Mouse (Mus musculus) embryonic facial prominence, embryonic 15.5 days (tissue): ENCODE measurements around the gene Vmn1r180. TPM values are rescaled to one million over a fixed set of nuclear protein-coding genes. Genes with fewer than 3 reads are reported as not detected.
"Not testable (repeated sequence)": the region's sequence is repeated elsewhere in the genome, so short reads cannot be mapped to it uniquely, and the experiment has no call there.

ENCODE experiments used
- ATAC-seq: fragments of 200-750 bp; cut with Nextera tagmentation; 2 replicates; pipeline ENCODE4 v1.8.0; 2017; ENCODE audit warnings: low read depth, moderate TSS enrichment; ENCODE audit not compliant: insufficient number of reproducible peaks, low FRiP score, low TSS enrichment
- H3K27ac ChIP-seq: fragments of 300-500 bp; sonication (generic); replicated peaks from 2 replicates; pipeline ENCODE4 v1.5.1; 2015; ENCODE audit warnings: mild to moderate bottlenecking, inconsistent platforms
- H3K27me3 ChIP-seq: fragments of 300-500 bp; sonication (generic); 2 replicates; pipeline ENCODE4 v1.6.1; 2015; ENCODE audit warnings: inconsistent platforms
- H3K36me3 ChIP-seq: fragments of 300-500 bp; sonication (generic); 2 replicates; pipeline ENCODE4 v1.6.1; 2015; ENCODE audit warnings: mild to moderate bottlenecking, inconsistent platforms
- H3K4me1 ChIP-seq: fragments of 300-500 bp; sonication (generic); 2 replicates; pipeline ENCODE4 v1.6.1; 2015; ENCODE audit warnings: inconsistent platforms
- H3K4me2 ChIP-seq: fragments of 300-500 bp; sonication (generic); replicated peaks from 2 replicates; pipeline ENCODE4 v1.6.1; 2015; ENCODE audit warnings: mild to moderate bottlenecking, inconsistent platforms
- H3K4me3 ChIP-seq: fragments of 300-500 bp; sonication (generic); replicated peaks from 2 replicates; pipeline ENCODE4 v1.5.1; 2015; ENCODE audit warnings: mild to moderate bottlenecking, inconsistent platforms
- H3K9ac ChIP-seq: fragments of 300-500 bp; sonication (generic); 2 replicates; pipeline ENCODE4 v1.6.1; 2015; ENCODE audit warnings: inconsistent platforms
- H3K9me3 ChIP-seq: fragments of 300-500 bp; sonication (generic); replicated peaks from 2 replicates; pipeline ENCODE4 v1.6.1; 2016; ENCODE audit warnings: inconsistent platforms
- WGBS: fragments of 180-500 bp; shearing (Covaris S2); methylation state at CpG from one replicate; pipeline ENCODE4 v1.1.7; 2015; 5-methylcytosine and 5-hydroxymethylcytosine counted together
- polyA plus RNA-seq: library from polyadenylated mRNA; unstranded; fragments of >200 nt; fragmentation: Nextera tagmentation; extraction: Ambion mirVana; gene quantifications from 2 replicates; pipeline ENCODE4 v1.2.1, GENCODE M21; 2015

Vmn1r180 gene
- polyA plus RNA-seq: not detected in 2 replicates

GRCm38 (mm10) chr7:23950332-23950731 lies at the start of gene Vmn1r180:
Gene Vmn1r180, plus strand, starts transcription at chr7:23950632.
- Histone ChIP-seq H3K27ac (no peak within 1 kb of the TSS), H3K9ac (no peak within 1 kb of the TSS), H3K9me3 (no peaks in the 10 kb centered on the region), H3K27me3 (no peaks in the 10 kb centered on the region), H3K36me3 (no peaks in the 10 kb centered on the region), H3K4me1 (no peaks in the 10 kb centered on the region), H3K4me3 (no peak within 1 kb of the TSS), H3K4me2 (no peak within 1 kb of the TSS)
- ATAC-seq: no peak

GRCm38 (mm10) chr7:23926678-23927077 lies 23.8 kb upstream of the Vmn1r180 start, which contains the start of gene Vmn1r179:
Gene Vmn1r179, plus strand, starts transcription at chr7:23926978.
- H3K4me1 ChIP-seq: no peaks in the 10 kb centered on the region
- no peak within 1 kb of the TSS for H3K4me2 ChIP-seq
- no peaks in the 10 kb centered on the region for H3K9me3 ChIP-seq
- no peak within 1 kb of the TSS for H3K4me3 ChIP-seq
- H3K36me3 ChIP-seq: no peaks in the 10 kb centered on the region
- H3K9ac ChIP-seq: no peak within 1 kb of the TSS
- ATAC-seq: no peak
- WGBS: 35% methylated on average over 2 of the region's 2 CpGs
- H3K27ac ChIP-seq: no peak within 1 kb of the TSS
- H3K27me3 ChIP-seq: no peaks in the 10 kb centered on the region

- H3K9me3 ChIP-seq, H3K4me2 ChIP-seq, H3K27ac ChIP-seq, H3K4me3 ChIP-seq, H3K9ac ChIP-seq, H3K4me1 ChIP-seq, H3K27me3 ChIP-seq, H3K36me3 ChIP-seq, ATAC-seq: not testable (repeated sequence)
- WGBS: 57% methylated on average over 3 of the region's 3 CpGs
Observed at GRCm38 (mm10) chr7:23968044-23968443, 17.6 kb downstream of the Vmn1r180 start.

- not testable (repeated sequence) for H3K9ac ChIP-seq, H3K4me1 ChIP-seq, H3K9me3 ChIP-seq, H3K27ac ChIP-seq, H3K4me2 ChIP-seq, ATAC-seq, H3K36me3 ChIP-seq, H3K27me3 ChIP-seq, H3K4me3 ChIP-seq
- 75% methylated on average over 9 of the region's 9 CpGs for WGBS
Observed at GRCm38 (mm10) chr7:23974315-23974714, 23.9 kb downstream of the Vmn1r180 start, which contains the start of gene Vmn1r181. Gene Vmn1r181, plus strand, starts transcription at chr7:23974615.

GRCm38 (mm10) chr7:24001391-24001790 lies 51.0 kb downstream of the Vmn1r180 start, which contains the start of gene V1rd19:
Gene V1rd19, plus strand, starts transcription at chr7:24001691.
- Histone ChIP-seq H3K9ac (no peak within 1 kb of the TSS), H3K27ac (no peak within 1 kb of the TSS), H3K4me3 (no peak within 1 kb of the TSS), H3K4me1 (no peaks in the 10 kb centered on the region), H3K4me2 (no peak within 1 kb of the TSS), H3K9me3 (no peaks in the 10 kb centered on the region), H3K36me3 (no peaks in the 10 kb centered on the region), H3K27me3 (no peaks in the 10 kb centered on the region)
- no peak for ATAC-seq
- WGBS: 54% methylated on average over 2 of the region's 2 CpGs

Other genes with a start within 250 kb of the Vmn1r180 start
- not detected in 2 replicates for gene Vmn1r173, start 249.9 kb upstream of the Vmn1r180 start, polyA plus RNA-seq
- not detected in 2 replicates for gene Vmn1r174, start 198.4 kb upstream of the Vmn1r180 start, polyA plus RNA-seq
- not detected in 2 replicates for gene Vmn1r175, start 140.0 kb upstream of the Vmn1r180 start, polyA plus RNA-seq
- gene Vmn1r176, start 113.3 kb upstream of the Vmn1r180 start, polyA plus RNA-seq: 0.12 TPM in 1 of 2 replicates, not detected in the other
- not detected in 2 replicates for gene Vmn1r177, start 84.2 kb upstream of the Vmn1r180 start, polyA plus RNA-seq
- gene Vmn1r178, start 58.6 kb upstream of the Vmn1r180 start, polyA plus RNA-seq: 0.11 TPM in 1 of 2 replicates, not detected in the other
- gene Vmn1r179, start 23.7 kb upstream of the Vmn1r180 start, polyA plus RNA-seq: not detected in 2 replicates
- gene Vmn1r181, start 24.0 kb downstream of the Vmn1r180 start, polyA plus RNA-seq: not detected in 2 replicates
- gene V1rd19, start 51.1 kb downstream of the Vmn1r180 start, polyA plus RNA-seq: not detected in 2 replicates
- gene Vmn1r183, start 102.6 kb downstream of the Vmn1r180 start, polyA plus RNA-seq: 0.01 TPM in 1 of 2 replicates, not detected in the other
- 19.4 and 20.3 TPM in 2 replicates for gene Zfp180, start 131.3 kb downstream of the Vmn1r180 start, polyA plus RNA-seq
- 9.8 and 9.9 TPM in 2 replicates for gene Zfp112, start 161.7 kb downstream of the Vmn1r180 start, polyA plus RNA-seq
- 20.7 and 21.0 TPM in 2 replicates for gene Zfp235, start 183.5 kb downstream of the Vmn1r180 start, polyA plus RNA-seq
- 6.4 and 6.5 TPM in 2 replicates for gene Zfp114, start 224.4 kb downstream of the Vmn1r180 start, polyA plus RNA-seq